Comparison of ENCODE assay signal across 24 mouse cellular contexts in the genomic region with DNA sequence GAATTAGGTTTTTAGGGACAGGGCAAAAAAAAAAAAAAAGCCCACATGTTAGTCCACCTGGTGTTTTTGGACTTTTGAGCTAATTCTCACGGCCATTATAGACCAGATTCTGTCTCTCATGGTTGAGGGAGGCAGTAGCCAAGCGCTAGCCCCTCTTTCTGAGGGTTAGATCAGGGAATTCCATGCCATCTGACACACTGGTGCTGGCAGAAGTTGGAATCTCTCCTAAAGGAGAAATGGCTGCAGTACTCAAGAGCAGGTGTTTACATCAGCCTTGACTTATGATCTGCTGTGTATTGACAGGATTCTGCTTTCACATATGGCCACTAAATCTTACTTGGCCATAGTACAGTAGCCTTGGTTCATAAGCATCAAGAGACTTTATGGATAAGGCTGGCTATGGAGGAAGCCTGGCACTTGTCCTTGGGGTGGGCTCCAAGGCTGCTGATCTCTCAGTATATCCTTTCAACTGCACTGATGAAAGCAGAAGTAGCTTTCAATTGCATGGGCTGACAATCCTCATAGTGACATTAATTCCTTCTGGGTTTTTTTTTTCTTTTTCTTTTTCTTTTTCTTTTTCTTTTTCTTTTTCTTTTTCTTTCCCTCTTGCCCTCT.
"Had no signal": no experiment of that assay in that cellular context is flagged by ENCODE, and none has a peak within 500 bp of the region (broad histone marks: within the 10 kb centered on the region; RNA-seq: fewer than 3 reads in every experiment).

No protein-coding gene starts in this region.

- H3K27me3 ChIP-seq: limb, embryonic 15.5 days; liver, embryonic 15.5 days; lung, embryonic 15.5 days; neural tube, embryonic 12.5 days; neural tube, embryonic 15.5 days had no signal

- H3K4me3 ChIP-seq: layer of hippocampus, adult 2 months; limb, embryonic 12.5 days; limb, embryonic 15.5 days; liver, embryonic 15.5 days; lung, embryonic 15.5 days; megakaryocyte, embryonic 14.5 days; neural tube, embryonic 12.5 days; neural tube, embryonic 15.5 days had no signal

- H3K4me2 ChIP-seq: limb, embryonic 12.5 days; limb, embryonic 15.5 days; liver, embryonic 11.5 days; liver, embryonic 15.5 days; lung, embryonic 15.5 days; midbrain, embryonic 11.5 days; neural tube, embryonic 12.5 days; neural tube, embryonic 15.5 days had no signal

- H3K4me1 ChIP-seq: limb, embryonic 12.5 days; liver, embryonic 15.5 days; lung, embryonic 15.5 days; megakaryocyte, embryonic 14.5 days; neural tube, embryonic 12.5 days; neural tube, embryonic 15.5 days had no signal

- DNase-seq: kidney, postnatal 25 days; layer of hippocampus, adult 9-11 months; lung, adult 18-20 months; lung, postnatal 10 days; lung, postnatal 36 days; midbrain, embryonic 14.5 days; right cerebral cortex, adult 18-20 months; right cerebral cortex, postnatal 14 days; right cerebral cortex, postnatal 4 days; thymus, adult 2 months; thymus, postnatal 14 days; thymus, postnatal 4 days had no signal

- H3K36me3 ChIP-seq: limb, embryonic 12.5 days; limb, embryonic 15.5 days; liver, embryonic 15.5 days; lung, embryonic 15.5 days; neural tube, embryonic 12.5 days; neural tube, embryonic 15.5 days had no signal

- H3K9me3 ChIP-seq: limb, embryonic 12.5 days; limb, embryonic 15.5 days; liver, embryonic 15.5 days; lung, embryonic 15.5 days; megakaryocyte, embryonic 14.5 days; neural tube, embryonic 12.5 days; neural tube, embryonic 15.5 days had no signal

- H3K27ac ChIP-seq: kidney, postnatal 0 days; layer of hippocampus, adult 2 months; limb, embryonic 12.5 days; limb, embryonic 15.5 days; liver, embryonic 15.5 days; lung, embryonic 15.5 days; neural tube, embryonic 12.5 days; neural tube, embryonic 15.5 days; stomach, postnatal 0 days had no signal

- H3K9ac ChIP-seq: limb, embryonic 12.5 days; limb, embryonic 15.5 days; liver, embryonic 15.5 days; lung, embryonic 15.5 days; neural tube, embryonic 12.5 days; neural tube, embryonic 15.5 days had no signal
